In the genomic region with DNA sequence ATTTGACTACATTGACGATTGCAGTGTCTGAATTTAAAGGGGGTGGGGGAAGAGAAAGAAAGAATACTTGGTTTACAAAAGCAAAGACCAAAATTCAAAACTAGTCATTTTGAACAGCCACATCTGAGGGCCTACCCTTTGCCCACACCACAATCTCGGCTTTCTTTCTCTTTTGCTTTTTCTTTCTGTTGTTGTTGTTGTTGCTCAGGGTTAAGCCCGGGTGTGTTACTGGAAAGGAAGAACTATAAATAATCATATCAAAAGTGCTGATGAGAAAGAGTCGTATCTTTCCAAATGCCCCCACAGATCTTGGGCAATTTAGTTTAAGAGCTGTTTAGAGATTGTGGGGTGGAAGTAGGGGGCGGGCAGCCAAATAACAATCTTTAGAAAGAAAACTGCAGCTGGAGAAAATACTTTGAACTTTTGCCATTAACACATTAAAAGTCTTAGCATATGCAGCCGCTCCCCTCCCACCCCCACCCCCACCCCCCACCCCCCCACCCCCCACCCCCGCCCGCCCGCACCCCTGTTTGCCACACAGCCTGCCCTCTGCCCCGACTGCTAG, we compare ENCODE assay signal across 9 mouse cellular contexts. TPM values are rescaled to one million over a fixed set of nuclear protein-coding genes. Genes with fewer than 3 reads are reported as not detected.
A peak's percentile ranks its signal among the peaks of the same experiment; 100 is the strongest.
DNase-seq lines count a peak whose midpoint lies in the region; ATAC-seq and TF ChIP-seq lines count a peak whose summit lies in the region.
"Had no signal": no experiment of that assay in that cellular context is flagged by ENCODE, and none has a peak within 500 bp of the region (broad histone marks: within the 10 kb centered on the region; RNA-seq: fewer than 3 reads in every experiment).

No protein-coding gene starts in this region.

- no peak for DNase-seq in left cerebral cortex, adult 2 months (ENCODE audit: extremely low spot score in 1 of 2, low spot score in 2 of 2)
- DNase-seq in left cerebral cortex, adult 9 months (ENCODE audit: low spot score in 2 of 2): no peak
- no peak for DNase-seq in limb, embryonic 10.5 days (ENCODE audit: low spot score)
- no peak for DNase-seq in spleen, postnatal 14 days (ENCODE audit: low spot score in 2 of 2)
- no peak for DNase-seq in thymus, postnatal 14 days
- no peak for DNase-seq in adrenal gland, adult 8-10 months
- DNase-seq: gastrocnemius, postnatal 25 days had no signal

- no peaks in the 10 kb centered on the region for H3K9me3 ChIP-seq in embryonic facial prominence, embryonic 15.5 days (replicated peaks)
- no peaks in the 10 kb centered on the region for H3K9me3 ChIP-seq in limb, embryonic 10.5 days (replicated peaks)

- H3K9ac ChIP-seq in embryonic facial prominence, embryonic 15.5 days: no peak overlapping the region

- TF ChIP-seq CTCF in left cerebral cortex, adult 2 months (IDR thresholded peaks at IDR 0.05): no peak
- TF ChIP-seq CTCF in olfactory bulb, adult 2 months (IDR thresholded peaks at IDR 0.05; ENCODE audit: insufficient read depth, low read depth, low read length): no peak

- TF ChIP-seq POLR2A in olfactory bulb, adult 2 months (IDR thresholded peaks at IDR 0.05; ENCODE audit: insufficient read depth, low read depth, low read length): no peak

- H3K4me2 ChIP-seq in embryonic facial prominence, embryonic 15.5 days (replicated peaks): no peak overlapping the region; the same call in 1 of the 2 replicates

- peaks cover 7% of the 10 kb centered on the region; the same call in 1 of the 2 replicates for H3K36me3 ChIP-seq in embryonic facial prominence, embryonic 15.5 days
- peaks cover 32% of the 10 kb centered on the region for H3K36me3 ChIP-seq in limb, embryonic 10.5 days

- H3K27me3 ChIP-seq in embryonic facial prominence, embryonic 15.5 days: no peaks in the 10 kb centered on the region
- H3K27me3 ChIP-seq in limb, embryonic 10.5 days (ENCODE audit: low read depth, poor library complexity, severe bottlenecking): no peaks in the 10 kb centered on the region

- WGBS in embryonic facial prominence, embryonic 15.5 days: 17% methylated on average over 10 of the region's 10 CpGs
- 13% methylated on average over 10 of the region's 10 CpGs for WGBS in limb, embryonic 10.5 days
- 3% methylated on average over 10 of the region's 10 CpGs for WGBS in olfactory bulb, adult 2 months

- H3K4me3 ChIP-seq in left cerebral cortex, adult 2 months: peak overlapping the region; percentile 55
- H3K4me3 ChIP-seq in embryonic facial prominence, embryonic 15.5 days (replicated peaks): no peak overlapping the region
- H3K4me3 ChIP-seq in limb, embryonic 10.5 days: no peak overlapping the region
- H3K4me3 ChIP-seq in olfactory bulb, adult 2 months (ENCODE audit: insufficient read depth, low read depth, low read length): peak overlapping the region; percentile 19; the same call in 1 of the 2 replicates

- H3K4me1 ChIP-seq in embryonic facial prominence, embryonic 15.5 days: peaks cover 98% of the 10 kb centered on the region
- H3K4me1 ChIP-seq in limb, embryonic 10.5 days: peaks cover 100% of the 10 kb centered on the region
- peaks cover 75% of the 10 kb centered on the region for H3K4me1 ChIP-seq in olfactory bulb, adult 2 months (ENCODE audit: control insufficient read depth, insufficient read depth, low read length)

- ATAC-seq in embryonic facial prominence, embryonic 15.5 days (ENCODE audit: insufficient number of reproducible peaks, low FRiP score, low TSS enrichment, low read depth): no peak

- peak overlapping the region; percentile 97 for H3K27ac ChIP-seq in left cerebral cortex, adult 2 months
- H3K27ac ChIP-seq in embryonic facial prominence, embryonic 15.5 days (replicated peaks): peak overlapping the region; percentile 100
- H3K27ac ChIP-seq in limb, embryonic 10.5 days: peak overlapping the region; percentile 98
- peak overlapping the region; percentile 100 for H3K27ac ChIP-seq in olfactory bulb, adult 2 months (ENCODE audit: insufficient read depth, low read depth, low read length)

- intact Hi-C loops in left cerebral cortex, adult 2 months (cut with DNase I): no loop called here

RNA-seq across cellular contexts. Expression of gene Zmynd8, which starts 20.7 kb away (rescaled TPM):
- total RNA-seq in left cerebral cortex, adult 2 months (2021): 100 to 1,000 TPM; 182 to 188 TPM
- polyA plus RNA-seq in embryonic facial prominence, embryonic 15.5 days (2015; fragmentation: Nextera tagmentation; extraction: Ambion mirVana): 50.4 and 50.9 TPM in 2 replicates
- 59.3 and 59.5 TPM in 2 replicates for polyA plus RNA-seq in limb, embryonic 10.5 days (2016; fragmentation: Nextera tagmentation; extraction: Ambion mirVana)
- 440 TPM in 1 of 2 replicates, not detected in the other for polyA plus RNA-seq in olfactory bulb, adult 2 months (2012; ENCODE audit: insufficient read depth, insufficient read length, low replicate concordance, missing spikeins)
- total RNA-seq in adrenal gland, adult 8-10 months (2022): 10 to 100 TPM; 51.7 to 94.5 (median 70.6) TPM

Comparison
In these comparisons a context has a peak if more than half of its experiments do, and no peak if none do; other contexts are left out.
1. H3K4me3 ChIP-seq: peak in left cerebral cortex, adult 2 months (single experiment) and olfactory bulb, adult 2 months (single experiment); none in embryonic facial prominence, embryonic 15.5 days (single experiment) and limb, embryonic 10.5 days (single experiment).
2. Peak in every context shown above with its lines, with median percentiles within 50 percentile points of each other: H3K27ac ChIP-seq.